Mouse (Mus musculus) lung, adult 2 months (tissue): Measurements from ENCODE around the gene Piga. TPM values are rescaled to one million over a fixed set of nuclear protein-coding genes. Genes with fewer than 3 reads are reported as not detected.

Experiments
- DNase-seq: peaks from one replicate; pipeline ENCODE4 v3.0.0; 2022
- H3K4me1 ChIP-seq: fragments of 200-500 bp; 2 replicates; pipeline ENCODE4 v1.6.1; 2011; ENCODE audit warnings: low read length; ENCODE audit not compliant: control insufficient read depth, insufficient read depth
- H3K4me3 ChIP-seq: fragments of 200-500 bp; replicated peaks from 2 replicates; pipeline ENCODE3; 2011; ENCODE audit warnings: low read depth, mild to moderate bottlenecking, control low read depth, low read length; ENCODE audit errors: extremely low read depth
- CTCF ChIP-seq: fragments of 200-500 bp; IDR thresholded peaks from 2 replicates; pipeline ENCODE4 v1.5.1; 2011; ENCODE audit warnings: mild to moderate bottlenecking, low read length, control low read depth; ENCODE audit not compliant: insufficient read depth
- POLR2A ChIP-seq: fragments of 200-500 bp; IDR thresholded peaks from 2 replicates; pipeline ENCODE4 v1.6.1; 2011; ENCODE audit warnings: low read depth, mild to moderate bottlenecking, control low read depth, low read length, borderline replicate concordance; ENCODE audit errors: extremely low read depth
- WGBS: fragments of 180-500 bp; shearing (Covaris S2); methylation state at CpG from one replicate; pipeline ENCODE4 v1.1.7; 2018; 5-methylcytosine and 5-hydroxymethylcytosine counted together
- polyA plus RNA-seq: library from polyadenylated mRNA; depleted of rRNA; stranded (reverse); fragments of >200 nt; gene quantifications from 2 replicates; pipeline ENCODE4 v1.2.3, GENCODE M21; 2012

Piga gene
- polyA plus RNA-seq, 1 experiment: 3.7 TPM

- Histone ChIP-seq H3K4me3 (no peak overlapping the region), H3K4me1 (0 out of 2 replicates have a peak, but pooled peaks cover 3% of the 10 kb centered on the region)
- DNase-seq: no peak
- TF ChIP-seq CTCF (no peak), POLR2A (no peak)
- WGBS: 59% methylated on average over 9 of the region's 9 CpGs
Measured at GRCm38 (mm10) chrX:164406133-164407022, 13.2 kb upstream of the Piga start.

DNA sequence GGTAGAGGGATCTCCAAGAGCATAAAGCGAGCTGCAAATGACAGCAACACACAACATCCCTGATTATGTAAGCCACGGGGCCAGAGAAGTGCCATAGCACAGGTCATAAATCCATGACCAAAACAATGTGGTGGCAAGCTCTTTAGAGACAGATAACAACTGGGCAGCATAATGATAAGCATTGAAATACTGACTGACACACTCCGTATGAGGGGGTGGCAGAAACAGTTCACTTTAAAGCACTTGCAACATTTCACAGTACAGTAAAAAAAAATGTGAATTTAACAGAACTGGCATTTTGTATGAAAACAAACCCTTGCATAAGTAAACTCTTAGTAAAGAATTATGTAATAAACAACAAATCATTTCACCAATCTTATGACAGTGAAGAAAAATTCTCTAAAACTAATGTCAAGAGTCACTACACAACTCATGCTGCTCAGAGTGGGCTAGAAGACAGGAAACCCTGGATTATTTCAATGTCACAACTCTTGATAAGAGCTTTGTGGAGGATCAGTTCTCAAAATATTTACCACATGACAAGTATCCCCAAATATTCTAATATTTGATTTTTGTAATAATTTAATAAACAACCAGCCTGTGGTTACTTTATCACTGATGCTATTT, 11.2 kb upstream of the Piga start:
- no peak for DNase-seq
- 0 out of 2 replicates have a peak, but pooled peaks cover 3% of the 10 kb centered on the region for H3K4me1 ChIP-seq
- WGBS: 73% methylated on average over 3 of the region's 3 CpGs
- no peak overlapping the region for H3K4me3 ChIP-seq
- no peak for TF ChIP-seq CTCF
- TF ChIP-seq POLR2A: no peak

- no peak for TF ChIP-seq POLR2A
- no peak for TF ChIP-seq CTCF
- Histone ChIP-seq H3K4me3 (no peak overlapping the region), H3K4me1 (0 out of 2 replicates have a peak, but pooled peaks cover 3% of the 10 kb centered on the region)
- no peak for DNase-seq
- whole genome bisulfite sequencing: 70% methylated on average over 1 of the region's 1 CpGs
Measured at GRCm38 (mm10) chrX:164410562-164410961, 9.0 kb upstream of the Piga start.

DNA sequence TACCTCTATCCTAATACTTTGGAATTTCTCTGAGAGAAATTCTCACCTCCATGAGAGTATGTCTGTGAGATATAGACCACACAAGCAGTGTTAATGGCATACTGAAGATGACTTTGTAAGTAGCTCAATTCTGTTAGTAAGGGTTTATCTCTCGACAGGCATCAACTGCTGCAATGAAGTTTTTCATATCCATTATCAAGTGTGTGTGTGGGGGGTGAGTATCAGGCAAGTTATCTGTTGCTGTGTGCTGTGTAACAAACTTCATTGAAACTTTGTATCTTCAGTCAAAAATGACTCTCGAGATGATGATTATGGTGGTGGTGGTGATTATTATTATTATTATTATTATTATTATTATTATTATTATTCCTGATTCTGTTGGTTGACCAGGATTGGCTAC, 2.8 kb upstream of the Piga start:
- no peak for DNase-seq
- Histone ChIP-seq H3K4me1 (no peaks in the 10 kb centered on the region), H3K4me3 (no peak overlapping the region)
- TF ChIP-seq CTCF (no peak), POLR2A (no peak)
- WGBS: 72% methylated on average over 2 of the region's 2 CpGs

GRCm38 (mm10) chrX:164418008-164418407, 1.6 kb upstream of the Piga start:
- H3K4me1 ChIP-seq: no peaks in the 10 kb centered on the region
- no peak for DNase-seq
- TF ChIP-seq POLR2A: no peak
- TF ChIP-seq CTCF: no peak
- H3K4me3 ChIP-seq: no peak overlapping the region

- Histone ChIP-seq H3K4me3 (peak overlapping the region; percentile 98), H3K4me1 (no peaks in the 10 kb centered on the region)
- DNase-seq: no peak
- WGBS: 26% methylated on average over 13 of the region's 13 CpGs
- TF ChIP-seq CTCF: no peak
- no peak for TF ChIP-seq POLR2A
Measured at GRCm38 (mm10) chrX:164419955-164420354, 368 bp downstream of the Piga start.

GRCm38 (mm10) chrX:164420518-164420917, 931 bp downstream of the Piga start:
- DNase-seq: no peak
- H3K4me1 ChIP-seq: no peaks in the 10 kb centered on the region
- no peak overlapping the region for H3K4me3 ChIP-seq
- no peak for TF ChIP-seq POLR2A
- no peak for TF ChIP-seq CTCF
- WGBS: 42% methylated on average over 3 of the region's 3 CpGs

GRCm38 (mm10) chrX:164424821-164425220, 5.2 kb downstream of the Piga start:
- H3K4me1 ChIP-seq: no peaks in the 10 kb centered on the region
- TF ChIP-seq POLR2A (no peak), CTCF (no peak)
- WGBS: 78% methylated on average over 1 of the region's 1 CpGs
- DNase-seq: no peak
- no peak overlapping the region for H3K4me3 ChIP-seq

DNA sequence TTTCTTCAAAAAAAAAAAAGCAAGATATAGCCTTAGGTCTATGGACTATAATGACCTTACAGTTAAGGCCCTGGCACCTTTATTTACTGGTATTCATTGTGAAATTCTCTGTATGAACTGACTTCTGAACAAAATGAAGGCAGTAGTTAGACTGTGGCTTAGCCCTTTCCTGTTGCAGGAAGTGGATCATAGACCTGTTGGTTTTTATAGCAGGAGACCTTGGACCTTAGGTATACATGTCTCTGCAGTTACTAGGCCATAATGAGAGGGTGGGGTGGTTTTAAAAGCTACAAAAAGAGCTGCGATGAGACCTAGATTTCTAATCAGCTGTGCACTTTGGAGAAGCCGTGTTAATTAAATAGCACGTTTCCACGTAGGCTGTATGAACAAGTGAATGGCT, 7.7 kb downstream of the Piga start:
- Histone ChIP-seq H3K4me3 (no peak overlapping the region), H3K4me1 (no peaks in the 10 kb centered on the region; the same call in 1 of the 2 replicates)
- WGBS: 85% methylated on average over 4 of the region's 4 CpGs
- DNase-seq: no peak
- TF ChIP-seq POLR2A (no peak), CTCF (no peak)
